Mouse (Mus musculus): ENCODE data around the gene Slc7a8.

GRCm38 (mm10) chr14:54768314-54769067 lies 13.3 kb downstream of the Slc7a8 start:
- TF ChIP-seq CTCF (IDR thresholded peaks at IDR 0.05; ENCODE audit: borderline replicate concordance, extremely low read depth, insufficient read depth, insufficient read length) (no peak), POLR2A (IDR thresholded peaks at IDR 0.05; ENCODE audit: borderline replicate concordance, extremely low read depth, insufficient read depth, insufficient read length, poor library complexity, severe bottlenecking) (no peak)

Data from brain, embryonic 14.5 days (tissue).